Mouse (Mus musculus) urinary bladder, postnatal 4 days (tissue): ENCODE results near the gene Plxna2.

Experiments used
- DNase-seq, 2 experiments: peaks; one replicate each; pipeline ENCODE4 v3.0.0; 2021 to 2022; ENCODE audit warnings: low spot score in 2 of 2

Gene Plxna2

GRCm38 (mm10) chr1:194704171-194704855, 86.3 kb downstream of the Plxna2 start:
- no peak for DNase-seq

DNA sequence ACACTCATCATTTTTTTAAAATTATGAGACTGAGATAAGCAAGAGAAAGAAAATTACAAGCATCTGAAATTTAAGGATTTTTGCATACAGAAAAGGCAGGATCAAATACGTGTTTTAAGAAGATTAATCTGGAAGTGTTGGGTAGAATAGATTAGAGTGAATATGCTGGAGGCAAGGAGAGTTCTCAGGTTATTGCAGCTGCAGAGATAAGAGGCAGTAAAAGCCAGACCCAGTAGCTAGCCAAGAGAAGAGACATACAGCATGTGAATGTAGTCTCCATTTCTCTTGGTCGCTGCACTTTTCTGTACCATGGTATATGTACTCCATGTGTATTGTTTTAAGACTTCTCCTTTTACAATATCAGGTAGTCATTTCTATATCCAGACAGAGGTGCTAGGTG, 88.5 kb downstream of the Plxna2 start:
- DNase-seq, result no peak

DNA sequence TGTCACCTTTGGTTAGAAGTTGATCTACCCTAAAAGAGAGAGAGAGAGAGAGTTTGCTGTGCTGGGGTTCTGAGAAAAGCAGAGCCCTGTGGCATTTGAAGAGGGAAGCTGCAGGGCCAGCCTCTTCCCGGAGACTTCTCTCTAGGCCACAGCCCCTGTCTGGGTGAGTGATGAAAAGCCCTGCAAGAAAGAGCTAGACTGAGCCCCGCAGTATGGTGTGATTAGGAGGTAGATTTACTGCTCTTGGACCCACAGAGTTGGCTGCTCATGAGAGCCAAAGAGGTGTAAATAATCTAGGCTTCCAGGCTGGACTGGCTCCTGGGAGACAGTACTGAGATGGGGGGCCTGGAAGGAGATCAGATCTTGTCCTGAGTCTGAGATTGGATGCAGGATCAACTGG, 94.4 kb downstream of the Plxna2 start:
- no peak for DNase-seq

DNA sequence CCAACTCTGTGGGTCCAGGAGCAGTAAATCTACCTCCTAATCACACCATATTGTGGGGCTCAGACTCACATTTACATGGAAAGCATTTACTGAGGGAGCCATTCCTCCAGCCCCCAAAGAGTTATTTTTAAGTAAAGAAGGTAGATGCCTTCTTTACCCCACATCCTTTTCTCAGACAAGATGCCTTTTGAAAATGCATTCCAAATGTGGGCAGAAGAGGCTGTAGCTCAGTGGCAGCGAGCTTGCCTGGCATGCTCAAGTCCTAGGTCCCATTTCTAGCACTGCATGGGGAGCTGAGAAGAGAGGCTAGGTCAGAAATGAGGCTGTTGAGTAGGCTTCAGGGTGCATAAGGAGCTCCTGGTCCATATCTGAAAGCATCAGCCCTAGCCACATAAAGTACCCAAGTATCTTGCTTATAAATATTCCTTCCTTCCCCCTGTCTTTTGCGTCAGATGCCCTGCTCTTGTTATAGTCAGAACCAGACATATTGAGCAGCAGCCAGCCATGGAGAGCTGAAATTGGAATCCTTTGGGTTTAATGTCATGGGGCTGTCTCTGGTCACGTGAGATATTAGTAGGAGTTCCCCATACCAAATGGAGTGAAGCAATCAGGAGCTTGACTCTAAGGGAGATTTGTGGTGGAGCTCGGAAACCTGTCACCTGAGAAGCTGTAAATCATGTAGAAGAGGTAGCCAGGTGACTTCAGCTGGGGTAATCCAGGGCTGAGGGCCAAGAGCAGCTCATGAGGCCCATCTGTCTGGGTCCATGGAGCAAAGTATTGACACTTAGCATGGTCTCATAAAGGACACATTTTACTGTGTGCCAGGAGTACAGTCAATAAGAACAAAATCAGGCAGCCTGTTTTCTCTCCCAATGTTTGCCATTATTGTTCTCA, 96.4 kb downstream of the Plxna2 start:
- DNase-seq, result no peak

DNA sequence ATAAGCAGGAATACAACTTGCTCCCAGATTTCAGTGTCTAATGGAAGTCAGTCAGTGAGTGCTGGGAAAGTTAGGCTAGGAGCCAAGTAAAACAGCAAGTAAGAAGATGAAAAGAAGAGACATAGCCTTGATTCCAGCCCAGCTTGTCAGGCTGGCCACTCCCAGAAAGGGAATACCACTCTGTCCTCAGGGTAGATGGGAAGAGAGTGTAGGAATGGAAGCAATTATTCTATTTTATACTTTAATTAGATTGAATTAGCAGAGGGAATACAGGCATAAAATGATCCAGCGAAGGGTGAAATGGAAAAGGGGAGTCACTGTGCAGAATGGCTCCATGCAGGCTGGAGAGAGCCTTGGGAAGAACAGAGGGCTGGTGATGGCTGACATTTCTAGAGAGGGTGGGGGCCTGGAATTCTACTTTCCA, 99.4 kb downstream of the Plxna2 start:
- no peak for DNase-seq

- DNase-seq, result no peak
These were observed 102.4 kb downstream of the Plxna2 start for GRCm38 (mm10) chr1:194720406-194720805.

- DNase-seq, result no peak
These were observed 103.2 kb downstream of the Plxna2 start for GRCm38 (mm10) chr1:194721260-194721659.

GRCm38 (mm10) chr1:194722329-194722728, 104.3 kb downstream of the Plxna2 start:
- peak; percentile 43 to 65 for DNase-seq

DNA sequence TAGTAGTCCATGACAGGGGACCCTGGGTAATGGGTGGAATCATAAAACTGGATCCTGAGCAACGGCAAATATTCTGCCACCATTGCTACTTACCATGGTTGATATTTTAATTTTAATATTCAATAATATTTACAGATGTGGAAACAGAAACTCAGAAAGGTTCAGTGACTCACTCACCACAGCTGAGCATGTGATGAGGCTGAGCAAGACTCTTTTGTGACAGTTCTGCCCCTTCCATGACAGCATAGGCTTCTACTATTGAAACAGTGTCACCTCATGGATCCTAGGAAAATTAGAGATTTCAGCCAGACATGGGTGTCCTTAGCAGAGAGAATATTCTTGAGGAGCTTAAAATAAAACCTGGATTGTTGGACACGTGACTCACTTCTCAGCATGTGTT, 116.8 kb downstream of the Plxna2 start:
- no peak for DNase-seq

DNA sequence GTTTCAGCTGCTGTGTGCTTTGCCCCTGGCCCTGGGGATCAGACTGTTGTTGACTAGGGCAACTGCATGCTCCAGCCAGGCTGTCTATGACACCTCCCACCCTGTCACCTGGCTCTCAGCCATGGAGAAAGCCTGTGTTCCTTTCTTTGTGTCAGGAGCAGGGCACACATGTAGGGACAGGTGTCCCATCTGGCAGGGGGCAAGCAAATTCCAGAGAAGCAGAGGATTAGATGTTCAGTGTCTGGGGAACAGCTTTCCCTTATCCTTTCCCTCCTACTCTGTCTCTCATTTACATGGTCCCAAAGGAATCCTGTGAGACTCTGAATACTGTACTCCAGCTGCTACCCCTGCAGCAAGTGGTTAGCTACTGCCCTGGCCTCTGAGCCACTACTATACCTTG, 121.9 kb downstream of the Plxna2 start:
- no peak for DNase-seq

DNA sequence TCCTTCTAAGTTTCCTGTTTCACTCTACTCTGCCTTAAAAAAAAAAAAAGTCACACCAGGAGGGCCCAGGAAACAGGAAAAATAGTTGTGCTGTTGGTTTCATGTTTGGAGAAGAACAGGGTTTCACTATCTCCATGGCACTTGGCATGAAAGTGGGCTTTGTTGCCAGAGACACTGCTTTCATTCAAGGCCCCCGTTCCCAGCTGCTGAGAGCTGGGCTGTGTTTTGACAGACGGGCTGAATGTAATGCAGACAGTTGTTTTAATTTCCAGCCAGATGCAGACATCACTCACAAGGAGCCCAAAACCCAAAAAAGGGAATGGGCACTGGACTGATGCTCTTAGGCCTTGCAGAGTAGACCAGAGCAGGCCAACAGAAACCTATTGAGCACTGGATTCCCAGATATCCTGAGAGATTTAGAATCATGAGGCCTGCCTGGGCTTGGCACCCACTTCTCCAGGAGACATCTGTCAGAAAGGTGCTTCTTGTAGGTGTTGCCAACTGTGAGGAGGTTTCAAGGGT, 124.9 kb downstream of the Plxna2 start:
- DNase-seq, result no peak

- DNase-seq, result no peak
These were observed 127.3 kb downstream of the Plxna2 start for GRCm38 (mm10) chr1:194745177-194745934.

GRCm38 (mm10) chr1:194746332-194747249, 128.6 kb downstream of the Plxna2 start:
- peak; percentile 74 for DNase-seq

GRCm38 (mm10) chr1:194747258-194747657, 129.2 kb downstream of the Plxna2 start:
- no peak for DNase-seq

DNA sequence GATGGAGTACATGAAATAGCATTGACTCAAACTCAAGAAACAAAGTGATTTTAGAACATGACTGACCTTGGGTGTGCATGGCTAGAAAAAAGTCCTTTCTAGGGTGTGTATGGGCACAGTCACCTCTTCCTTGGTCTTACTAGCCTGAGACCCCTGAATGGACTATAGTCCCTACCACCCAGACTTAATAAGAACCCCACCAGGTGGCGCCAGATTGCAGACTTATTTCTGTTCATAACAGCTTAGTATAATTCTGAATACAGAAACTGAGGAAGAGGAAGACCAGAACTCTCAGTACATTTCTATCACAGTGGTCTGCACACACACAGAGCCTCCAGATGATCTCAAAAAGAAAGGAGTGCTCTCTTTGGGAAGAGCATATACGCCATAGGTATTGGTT, 135.2 kb downstream of the Plxna2 start:
- DNase-seq, result peak in 1 of 2 experiments; percentile 68

DNA sequence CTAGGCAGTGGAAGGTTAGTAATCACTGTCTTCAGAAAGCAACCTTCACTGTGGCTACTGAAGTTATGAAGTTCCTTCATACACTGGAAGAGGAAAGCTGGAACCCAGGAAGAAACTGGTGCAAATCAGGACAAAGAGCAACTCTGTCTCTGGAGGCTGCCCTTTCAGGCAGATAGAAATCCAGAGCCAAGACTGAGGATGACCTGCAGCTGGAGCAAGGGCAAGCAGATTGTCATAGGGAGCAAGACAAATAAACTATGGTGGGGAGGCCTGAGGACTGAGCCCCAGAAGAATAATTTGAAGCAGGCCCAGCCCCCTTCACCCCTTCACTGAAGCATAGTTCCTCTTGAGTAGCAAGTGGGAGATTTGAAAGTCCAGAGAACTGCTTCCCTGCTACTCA, 138.0 kb downstream of the Plxna2 start:
- no peak for DNase-seq

DNA sequence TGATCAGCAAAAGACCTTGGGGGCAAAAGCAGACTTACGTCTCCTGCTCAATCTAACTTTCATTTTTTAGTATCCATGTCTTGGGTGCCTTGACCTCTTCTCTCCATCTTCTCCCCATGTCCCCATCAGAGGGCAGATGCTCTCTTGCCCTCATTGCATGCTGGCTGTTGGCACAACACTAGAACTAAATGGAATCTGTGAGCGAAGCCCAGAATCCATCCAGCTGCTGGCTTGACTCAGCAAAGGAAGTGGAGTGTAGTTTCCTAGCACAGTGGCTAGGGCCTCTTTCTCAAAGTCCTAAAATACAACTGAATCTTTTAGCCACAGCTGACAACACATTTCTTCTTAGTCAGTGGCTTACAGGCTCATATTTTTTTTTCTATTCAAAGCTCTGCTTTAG, 138.4 kb downstream of the Plxna2 start:
- no peak for DNase-seq

DNA sequence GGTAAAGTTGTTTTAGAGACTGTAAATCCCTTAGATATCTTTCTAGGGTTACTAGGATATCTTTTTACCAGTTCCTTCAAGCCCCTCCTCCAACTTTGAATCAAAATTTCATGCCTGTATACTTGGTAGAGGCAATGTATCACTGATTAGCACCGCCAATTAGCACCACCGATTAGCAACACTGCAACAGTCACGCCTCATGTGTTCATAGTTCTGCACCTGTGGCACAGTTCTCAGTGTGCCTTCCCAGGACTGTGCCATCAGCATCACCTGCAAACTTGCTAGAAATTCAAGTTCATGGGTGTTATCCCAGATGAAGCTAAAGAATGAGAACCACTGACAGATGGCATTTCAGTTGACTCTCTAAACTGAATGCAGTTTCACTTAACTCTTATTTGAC, 138.8 kb downstream of the Plxna2 start:
- no peak for DNase-seq

DNA sequence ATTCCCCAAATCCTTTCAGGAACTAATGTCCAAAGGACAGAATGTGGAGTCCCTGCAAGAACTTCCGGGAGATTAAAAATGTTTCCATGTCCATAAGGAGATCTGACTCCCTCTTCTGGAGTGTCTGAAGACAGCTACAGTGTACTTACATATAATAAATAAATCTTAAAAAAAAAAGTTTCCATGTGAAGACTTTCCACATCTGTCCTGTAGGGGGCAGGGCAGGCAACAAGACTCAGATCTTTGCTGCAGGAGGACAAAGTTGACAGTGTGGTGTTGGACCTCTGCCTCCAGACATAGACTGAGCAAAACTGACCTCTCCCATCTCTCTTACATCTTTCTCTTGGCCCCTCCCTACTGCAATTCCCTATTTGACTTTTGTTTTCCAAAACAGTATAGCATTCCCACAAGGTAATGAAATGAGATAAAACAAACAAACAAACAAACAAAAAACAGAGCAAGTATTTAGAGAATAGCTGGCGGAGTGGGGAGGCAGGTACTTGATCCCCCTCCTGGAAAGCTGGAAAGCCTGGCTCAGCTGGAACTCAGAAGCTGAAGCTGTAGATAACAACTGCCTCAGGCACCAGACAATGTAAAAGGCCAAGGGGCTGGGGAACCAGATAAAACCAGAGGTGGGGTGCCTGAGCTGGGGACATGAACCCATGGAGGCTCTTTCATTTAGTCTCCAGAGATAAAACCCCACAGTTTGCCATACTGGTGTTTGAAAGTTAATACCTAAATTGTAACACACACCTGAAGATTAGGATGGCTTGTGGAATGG, 143.6 kb downstream of the Plxna2 start:
- DNase-seq, result no peak

- no peak for DNase-seq
These were observed 144.9 kb downstream of the Plxna2 start for GRCm38 (mm10) chr1:194762896-194763295.
